Mouse (Mus musculus) 416B (cell line): Measurements from ENCODE around the gene Serpina3g.

Experiments
- DNase-seq: peaks from one replicate; pipeline ENCODE4 v3.0.0; 2011; ENCODE audit warnings: low read depth

Serpina3g gene

GRCm38 (mm10) chr12:104283380-104283779, 47.3 kb downstream of the Serpina3g start:
- no peak for DNase-seq

- DNase-seq: no peak
These were observed 52.3 kb downstream of the Serpina3g start for GRCm38 (mm10) chr12:104288336-104288735.

GRCm38 (mm10) chr12:104289872-104290271, 53.8 kb downstream of the Serpina3g start:
- DNase-seq: no peak
